In genomic region chr17:31131269-31131821, GRCm38 (mm10) we compare ENCODE assay signal across 25 mouse cellular contexts. TPM values are rescaled to one million over a fixed set of nuclear protein-coding genes. Genes with fewer than 3 reads are reported as not detected.
DNase-seq lines count a peak whose midpoint lies in the region; ATAC-seq and TF ChIP-seq lines count a peak whose summit lies in the region.
"Had no signal": no experiment of that assay in that cellular context is flagged by ENCODE, and none has a peak within 500 bp of the region (broad histone marks: within the 10 kb centered on the region; RNA-seq: fewer than 3 reads in every experiment).

No protein-coding gene starts in this region.

- H3K9ac ChIP-seq in midbrain, postnatal 0 days (replicated peaks; ENCODE audit: low read length, poor library complexity, severe bottlenecking) = no peak overlapping the region
- H3K9ac ChIP-seq in midbrain, embryonic 15.5 days = no peak overlapping the region
- H3K9ac ChIP-seq in intestine, embryonic 16.5 days (ENCODE audit: low read depth, low read length) = no peak overlapping the region
- H3K9ac ChIP-seq in heart, adult 2 months (ENCODE audit: low read depth, low read length) = no peak overlapping the region
- H3K9ac ChIP-seq: embryonic facial prominence, embryonic 13.5 days; forebrain, postnatal 0 days; hindbrain, embryonic 14.5 days had no signal

- H3K36me3 ChIP-seq in midbrain, postnatal 0 days (ENCODE audit: insufficient read depth, low read length) = no peaks in the 10 kb centered on the region
- no peaks in the 10 kb centered on the region for H3K36me3 ChIP-seq in midbrain, embryonic 15.5 days (replicated peaks)
- H3K36me3 ChIP-seq in intestine, embryonic 16.5 days (ENCODE audit: control insufficient read depth, insufficient read depth, low read length) = no peaks in the 10 kb centered on the region
- H3K36me3 ChIP-seq in heart, adult 2 months (ENCODE audit: control insufficient read depth, insufficient read depth, low read length) = no peaks in the 10 kb centered on the region
- H3K36me3 ChIP-seq: embryonic facial prominence, embryonic 13.5 days; limb, embryonic 10.5 days; midbrain, embryonic 10.5 days had no signal

- H3K4me2 ChIP-seq in midbrain, postnatal 0 days (ENCODE audit: low read depth, low read length, poor library complexity, severe bottlenecking) = no peak overlapping the region
- no peak overlapping the region for H3K4me2 ChIP-seq in midbrain, embryonic 15.5 days
- H3K4me2 ChIP-seq in intestine, embryonic 16.5 days (ENCODE audit: low read depth, low read length) = no peak overlapping the region
- H3K4me2 ChIP-seq: embryonic facial prominence, embryonic 13.5 days; heart, embryonic 11.5 days; hindbrain, embryonic 14.5 days; liver, embryonic 11.5 days had no signal

- WGBS in midbrain, postnatal 0 days = 90% methylated on average over 10 of the region's 10 CpGs
- WGBS in midbrain, embryonic 15.5 days = 89% methylated on average over 10 of the region's 10 CpGs
- 9% methylated on average over 10 of the region's 10 CpGs for WGBS in cerebellum, adult 2 months
- 64% methylated on average over 10 of the region's 10 CpGs for WGBS in intestine, embryonic 16.5 days
- WGBS in heart, adult 2 months = 64% methylated on average over 10 of the region's 10 CpGs

- no peaks in the 10 kb centered on the region for H3K79me2 ChIP-seq in heart, adult 2 months (replicated peaks; ENCODE audit: control insufficient read depth, insufficient read depth, low read length)

- peak; percentile 31 for DNase-seq in midbrain, postnatal 0 days (ENCODE audit: low spot score)
- DNase-seq in brain, adult 2 months (ENCODE audit: low read depth, low spot score) = peak; percentile 97
- peak; percentile 96 for DNase-seq in cerebellum, adult 2 months
- DNase-seq in adipocyte (ENCODE audit: low spot score) = no peak
- no peak for DNase-seq in adrenal gland, postnatal 10 days
- no peak for DNase-seq in heart, adult 2 months
- DNase-seq: adrenal gland, adult 8-10 months; forebrain, postnatal 0 days; gastrocnemius, postnatal 25 days; heart, postnatal 14 days; kidney, adult 18-20 months; kidney, postnatal 25 days; lung, adult 2 months; lung, postnatal 4 days; thymus, postnatal 4 days had no signal

- intact Hi-C loops in heart, adult 2 months (cut with DNase I) = loop anchor here (10.0 kb wide), 1 partner anchor 143 kb away; the partner anchor contains the start of gene Rsph1

- ATAC-seq in midbrain, postnatal 0 days (ENCODE audit: low FRiP score) = no peak
- no peak for ATAC-seq in midbrain, embryonic 15.5 days (replicated peaks)
- peak; percentile 15; the same call in 1 of the 2 replicates for ATAC-seq in intestine, embryonic 16.5 days
- ATAC-seq: forebrain, postnatal 0 days had no signal

- H3K27me3 ChIP-seq in midbrain, postnatal 0 days (ENCODE audit: insufficient read depth, low read length) = no peaks in the 10 kb centered on the region
- H3K27me3 ChIP-seq in midbrain, embryonic 15.5 days (replicated peaks) = no peaks in the 10 kb centered on the region
- no peaks in the 10 kb centered on the region for H3K27me3 ChIP-seq in cerebellum, adult 2 months (ENCODE audit: control insufficient read depth, insufficient read depth, low read length)
- no peaks in the 10 kb centered on the region for H3K27me3 ChIP-seq in intestine, embryonic 16.5 days (replicated peaks; ENCODE audit: control insufficient read depth, insufficient read depth, low read length)
- H3K27me3 ChIP-seq in heart, adult 2 months (ENCODE audit: control insufficient read depth, insufficient read depth, low read length) = no peaks in the 10 kb centered on the region
- H3K27me3 ChIP-seq: embryonic facial prominence, embryonic 13.5 days had no signal

- H3K4me1 ChIP-seq in midbrain, postnatal 0 days (ENCODE audit: insufficient read depth, low read length) = no peaks in the 10 kb centered on the region
- no peaks in the 10 kb centered on the region for H3K4me1 ChIP-seq in midbrain, embryonic 15.5 days
- peaks cover 52% of the 10 kb centered on the region for H3K4me1 ChIP-seq in cerebellum, adult 2 months (ENCODE audit: control insufficient read depth, insufficient read depth, low read length)
- H3K4me1 ChIP-seq in intestine, embryonic 16.5 days (ENCODE audit: control insufficient read depth, insufficient read depth, low read length) = peaks cover 10% of the 10 kb centered on the region
- H3K4me1 ChIP-seq in heart, adult 2 months (ENCODE audit: control insufficient read depth, insufficient read depth, low read length) = no peaks in the 10 kb centered on the region
- H3K4me1 ChIP-seq: embryonic facial prominence, embryonic 13.5 days had no signal

- peak; percentile 38; the same call in 1 of the 2 replicates for TF ChIP-seq POLR2A in cerebellum, adult 2 months (IDR thresholded peaks at IDR 0.05; ENCODE audit: borderline replicate concordance, insufficient read depth, low read length)
- no peak for TF ChIP-seq POLR2A in heart, adult 2 months (IDR thresholded peaks at IDR 0.05; ENCODE audit: insufficient read depth, low read depth, low read length)

- TF ChIP-seq EP300 in heart, adult 2 months (IDR thresholded peaks at IDR 0.05; ENCODE audit: insufficient read depth, low read depth, low read length) = no peak

- no peak for TF ChIP-seq CTCF in midbrain, postnatal 0 days (IDR thresholded peaks at IDR 0.05)
- no peak for TF ChIP-seq CTCF in cerebellum, adult 2 months (IDR thresholded peaks at IDR 0.05; ENCODE audit: borderline replicate concordance, insufficient read depth, low read depth, low read length)
- no peak for TF ChIP-seq CTCF in heart, adult 2 months (IDR thresholded peaks at IDR 0.05)

- no peaks in the 10 kb centered on the region for H3K9me3 ChIP-seq in midbrain, postnatal 0 days (ENCODE audit: low read length)
- no peaks in the 10 kb centered on the region for H3K9me3 ChIP-seq in midbrain, embryonic 15.5 days
- H3K9me3 ChIP-seq in intestine, embryonic 16.5 days (ENCODE audit: control insufficient read depth, low read length) = no peaks in the 10 kb centered on the region
- H3K9me3 ChIP-seq: embryonic facial prominence, embryonic 13.5 days; limb, embryonic 10.5 days; midbrain, embryonic 10.5 days had no signal

- no peak overlapping the region for H3K27ac ChIP-seq in midbrain, postnatal 0 days (ENCODE audit: low read depth, low read length)
- no peak overlapping the region for H3K27ac ChIP-seq in midbrain, embryonic 15.5 days
- H3K27ac ChIP-seq in cerebellum, adult 2 months (ENCODE audit: insufficient read depth, low read length) = peak overlapping the region; percentile 96
- H3K27ac ChIP-seq in intestine, embryonic 16.5 days (ENCODE audit: low read length) = no peak overlapping the region
- H3K27ac ChIP-seq in heart, adult 2 months = no peak overlapping the region
- H3K27ac ChIP-seq: embryonic facial prominence, embryonic 13.5 days; hindbrain, embryonic 14.5 days; limb, embryonic 10.5 days; midbrain, embryonic 10.5 days had no signal

- H3K4me3 ChIP-seq in midbrain, postnatal 0 days (ENCODE audit: low read depth, low read length) = no peak overlapping the region
- no peak overlapping the region for H3K4me3 ChIP-seq in midbrain, embryonic 15.5 days
- no peak overlapping the region for H3K4me3 ChIP-seq in cerebellum, adult 2 months (replicated peaks; ENCODE audit: insufficient read depth, low read depth, low read length)
- no peak overlapping the region for H3K4me3 ChIP-seq in intestine, embryonic 16.5 days (ENCODE audit: low read length)
- no peak overlapping the region for H3K4me3 ChIP-seq in heart, adult 2 months
- H3K4me3 ChIP-seq: embryonic facial prominence, embryonic 13.5 days; limb, embryonic 10.5 days; midbrain, embryonic 10.5 days had no signal

RNA-seq across cellular contexts. Expression of gene Tff3, which starts 1.9 kb away (rescaled TPM):
- not detected in 2 replicates for total RNA-seq in midbrain, postnatal 0 days (2014; rRNA removed)
- polyA plus RNA-seq in midbrain, postnatal 0 days (2015; fragmentation: Nextera tagmentation; extraction: Ambion mirVana) = 0.52 and 0.83 TPM in 2 replicates
- polyA plus RNA-seq in midbrain, embryonic 15.5 days (2015; fragmentation: Nextera tagmentation; extraction: Ambion mirVana) = 0.40 and 1.4 TPM in 2 replicates
- polyA plus RNA-seq in cerebellum, adult 2 months (2012; rRNA removed) = 0.77 and 1.2 TPM in 2 replicates
- 1,304 and 1,371 TPM in 2 replicates for polyA plus RNA-seq in intestine, embryonic 16.5 days (2015; fragmentation: Nextera tagmentation; extraction: Ambion mirVana)
- total RNA-seq in adrenal gland, postnatal 10 days (2021) = not detected
- not detected for total RNA-seq in heart, adult 2 months (2021)
- polyA plus RNA-seq in heart, adult 2 months (2012; rRNA removed) = 0.39 TPM in 1 of 2 replicates, not detected in the other
- total RNA-seq: adrenal gland, adult 8-10 months; forebrain, postnatal 0 days; gastrocnemius, postnatal 25 days; heart, postnatal 14 days; layer of hippocampus, postnatal 10 days had no signal
- polyA plus RNA-seq: embryonic facial prominence, embryonic 13.5 days; heart, embryonic 11.5 days; limb, embryonic 10.5 days; lung, adult 2 months; neural tube, embryonic 14.5 days had no signal

RNA-seq across cellular contexts. Expression of gene Tff2, which starts 12.7 kb away (rescaled TPM):
- total RNA-seq in midbrain, postnatal 0 days (2014; rRNA removed) = not detected in 2 replicates
- polyA plus RNA-seq in midbrain, postnatal 0 days (2015; fragmentation: Nextera tagmentation; extraction: Ambion mirVana) = not detected in 2 replicates
- not detected in 2 replicates for polyA plus RNA-seq in midbrain, embryonic 15.5 days (2015; fragmentation: Nextera tagmentation; extraction: Ambion mirVana)
- polyA plus RNA-seq in cerebellum, adult 2 months (2012; rRNA removed) = not detected in 2 replicates
- polyA plus RNA-seq in intestine, embryonic 16.5 days (2015; fragmentation: Nextera tagmentation; extraction: Ambion mirVana) = 5.2 and 7.2 TPM in 2 replicates
- under 1 TPM in 1 of 2 experiments, not detected in 1; 0.51 TPM for total RNA-seq in adrenal gland, postnatal 10 days (2021)
- not detected for total RNA-seq in heart, adult 2 months (2021)
- 2.4 TPM in 1 of 2 replicates, not detected in the other for polyA plus RNA-seq in heart, adult 2 months (2012; rRNA removed)
- total RNA-seq: adrenal gland, adult 8-10 months; forebrain, postnatal 0 days; gastrocnemius, postnatal 25 days; layer of hippocampus, postnatal 10 days had no signal
- polyA plus RNA-seq: embryonic facial prominence, embryonic 13.5 days; forebrain, postnatal 0 days; heart, embryonic 11.5 days; hindbrain, embryonic 14.5 days; limb, embryonic 10.5 days; liver, embryonic 11.5 days; midbrain, embryonic 10.5 days; neural tube, embryonic 14.5 days had no signal

RNA-seq across cellular contexts. Expression of gene Tff1, which starts 33.7 kb away (rescaled TPM):
- not detected in 2 replicates for total RNA-seq in midbrain, postnatal 0 days (2014; rRNA removed)
- polyA plus RNA-seq in midbrain, postnatal 0 days (2015; fragmentation: Nextera tagmentation; extraction: Ambion mirVana) = not detected in 2 replicates
- polyA plus RNA-seq in midbrain, embryonic 15.5 days (2015; fragmentation: Nextera tagmentation; extraction: Ambion mirVana) = not detected in 2 replicates
- polyA plus RNA-seq in cerebellum, adult 2 months (2012; rRNA removed) = not detected in 2 replicates
- 1.5 and 2.7 TPM in 2 replicates for polyA plus RNA-seq in intestine, embryonic 16.5 days (2015; fragmentation: Nextera tagmentation; extraction: Ambion mirVana)
- not detected for total RNA-seq in adrenal gland, postnatal 10 days (2021)
- not detected for total RNA-seq in heart, adult 2 months (2021)
- not detected in 2 replicates for polyA plus RNA-seq in heart, adult 2 months (2012; rRNA removed)
- total RNA-seq: adrenal gland, adult 8-10 months; forebrain, postnatal 0 days; gastrocnemius, postnatal 25 days; heart, postnatal 14 days; layer of hippocampus, postnatal 10 days had no signal
- polyA plus RNA-seq: embryonic facial prominence, embryonic 13.5 days; forebrain, postnatal 0 days; hindbrain, embryonic 14.5 days; limb, embryonic 10.5 days; liver, embryonic 11.5 days; lung, adult 2 months; midbrain, embryonic 10.5 days; neural tube, embryonic 14.5 days had no signal

Comparison
In these comparisons a context has a peak if more than half of its experiments do, and no peak if none do; other contexts are left out.
1. DNase-seq: peak in midbrain, postnatal 0 days (single experiment), brain, adult 2 months (single experiment) and cerebellum, adult 2 months (2 of 2); none in adipocyte (single experiment), adrenal gland, postnatal 10 days (single experiment) and heart, adult 2 months (0 of 2).
2. RNA of gene Tff3, which starts 1.9 kb away (polyA plus RNA-seq): 1,304 to 1,371 TPM in intestine, embryonic 16.5 days; 0.40 to 1.4 TPM in midbrain, embryonic 15.5 days, 0.52 to 0.83 TPM in midbrain, postnatal 0 days, 0.77 to 1.2 TPM in cerebellum, adult 2 months and 0.39 TPM in heart, adult 2 months; every median in the first group is over 100 times any median in the second.